Mouse (Mus musculus): ENCODE data around the gene Adat3.
A peak's percentile ranks its signal among the peaks of the same experiment; 100 is the strongest.
"Not testable (repeated sequence)": the region's sequence is repeated elsewhere in the genome, so short reads cannot be mapped to it uniquely, and the experiment has no call there.

Adat3 gene

DNA sequence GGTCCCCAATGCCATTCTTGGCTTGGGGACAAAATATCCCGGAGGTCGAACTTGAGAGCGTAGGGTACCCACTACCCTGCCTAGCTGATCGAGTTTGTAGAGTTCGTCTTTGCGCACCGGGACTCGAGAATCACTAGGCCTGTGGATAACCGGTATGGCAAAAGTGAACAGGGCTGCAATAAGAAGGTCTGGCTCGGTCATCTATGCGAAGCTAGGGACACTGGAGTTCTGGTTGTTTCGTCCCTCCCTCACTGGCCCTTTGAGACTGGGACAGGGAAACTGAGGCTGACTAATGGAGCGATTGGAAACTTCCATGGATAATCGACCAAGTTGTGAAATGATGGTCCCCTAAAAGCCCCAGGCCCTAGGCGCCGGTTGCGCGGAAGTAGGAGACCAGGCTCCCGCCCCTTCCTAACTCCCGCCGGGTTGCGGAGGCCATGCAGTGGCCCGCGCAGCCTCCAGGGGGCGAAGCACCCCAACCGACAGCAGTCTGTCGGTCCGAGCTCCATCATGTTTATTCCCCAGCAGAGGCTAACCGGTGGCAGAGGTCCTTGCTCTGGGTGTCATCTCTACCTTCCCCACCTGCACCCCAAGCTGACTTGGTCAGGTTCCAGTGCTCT lies 24.4 kb upstream of the Adat3 start:
- no peak for DNase-seq (ENCODE audit: low spot score in 2 of 2)

DNA sequence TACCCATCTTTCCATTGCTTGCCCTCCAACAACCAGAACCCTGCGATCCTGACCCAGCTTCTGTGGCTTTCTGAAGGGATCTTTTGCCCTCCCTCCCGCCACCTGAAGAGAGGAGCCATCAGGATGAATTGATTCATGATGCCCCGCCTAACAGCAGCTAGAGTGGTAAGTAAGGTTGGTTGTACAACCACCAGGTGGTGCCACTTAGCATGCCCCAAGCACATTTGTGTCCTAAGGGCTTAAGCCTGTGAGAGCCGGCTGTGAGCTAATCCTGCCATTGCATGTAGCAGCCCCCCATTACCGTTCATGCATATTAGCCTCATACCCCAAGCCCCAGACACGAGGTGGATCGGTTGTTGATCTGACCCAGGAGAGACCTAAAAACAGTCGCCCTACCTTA lies 23.8 kb upstream of the Adat3 start:
- no peak for DNase-seq (ENCODE audit: low spot score in 2 of 2)

- DNase-seq (ENCODE audit: low spot score in 2 of 2), result no peak
Observed at GRCm38 (mm10) chr10:80583047-80583446, 19.6 kb upstream of the Adat3 start.

GRCm38 (mm10) chr10:80584045-80584488 lies 18.6 kb upstream of the Adat3 start:
- no peak for DNase-seq (ENCODE audit: low spot score in 2 of 2)

DNA sequence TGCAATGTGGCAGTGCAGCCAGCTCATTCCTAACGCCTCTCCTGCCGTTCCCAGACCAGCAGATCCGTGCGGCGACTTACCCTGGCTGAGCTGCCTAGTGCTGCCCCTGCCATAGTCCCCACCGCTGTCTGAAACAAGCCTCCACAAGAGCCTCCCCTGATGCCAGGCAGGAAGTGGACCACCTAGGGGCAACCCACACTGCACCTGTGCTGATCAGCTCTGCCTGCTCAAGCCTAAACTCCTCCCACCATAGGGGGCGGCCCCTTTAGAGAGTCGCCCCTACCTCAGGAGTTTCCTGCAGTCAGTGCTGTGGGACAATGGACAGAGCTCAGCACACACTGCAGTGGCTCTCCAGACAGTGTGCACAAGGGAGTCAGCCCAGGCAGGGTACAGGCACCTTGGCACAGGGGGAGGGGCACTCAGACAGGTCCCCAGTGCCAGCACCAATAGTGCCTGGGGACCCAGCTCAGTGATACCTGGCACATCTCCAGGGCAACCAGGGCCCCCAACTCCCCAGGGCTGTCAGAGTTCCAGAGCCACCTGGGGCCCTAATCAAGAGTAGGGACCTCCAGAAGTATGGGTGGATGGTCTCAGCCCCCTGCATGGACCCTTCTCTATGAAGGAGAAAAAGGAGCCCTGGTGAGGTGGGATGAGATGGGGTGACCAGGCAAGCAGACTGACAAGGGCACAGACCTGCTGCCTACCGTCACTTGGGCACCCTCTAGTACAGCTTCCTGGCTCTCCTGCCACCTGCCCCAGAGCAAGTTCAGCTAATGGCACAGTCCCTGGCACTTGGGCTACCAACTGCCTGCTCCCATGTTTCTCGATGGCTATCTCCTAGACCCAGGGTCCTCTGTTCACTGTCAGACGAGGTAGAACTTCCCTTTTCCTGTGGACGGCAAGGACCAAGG lies 17.8 kb upstream of the Adat3 start:
- DNase-seq (ENCODE audit: low spot score in 2 of 2), result no peak

- DNase-seq (ENCODE audit: low spot score in 2 of 2), result no peak
Observed at GRCm38 (mm10) chr10:80585581-80585980, 17.1 kb upstream of the Adat3 start.

DNA sequence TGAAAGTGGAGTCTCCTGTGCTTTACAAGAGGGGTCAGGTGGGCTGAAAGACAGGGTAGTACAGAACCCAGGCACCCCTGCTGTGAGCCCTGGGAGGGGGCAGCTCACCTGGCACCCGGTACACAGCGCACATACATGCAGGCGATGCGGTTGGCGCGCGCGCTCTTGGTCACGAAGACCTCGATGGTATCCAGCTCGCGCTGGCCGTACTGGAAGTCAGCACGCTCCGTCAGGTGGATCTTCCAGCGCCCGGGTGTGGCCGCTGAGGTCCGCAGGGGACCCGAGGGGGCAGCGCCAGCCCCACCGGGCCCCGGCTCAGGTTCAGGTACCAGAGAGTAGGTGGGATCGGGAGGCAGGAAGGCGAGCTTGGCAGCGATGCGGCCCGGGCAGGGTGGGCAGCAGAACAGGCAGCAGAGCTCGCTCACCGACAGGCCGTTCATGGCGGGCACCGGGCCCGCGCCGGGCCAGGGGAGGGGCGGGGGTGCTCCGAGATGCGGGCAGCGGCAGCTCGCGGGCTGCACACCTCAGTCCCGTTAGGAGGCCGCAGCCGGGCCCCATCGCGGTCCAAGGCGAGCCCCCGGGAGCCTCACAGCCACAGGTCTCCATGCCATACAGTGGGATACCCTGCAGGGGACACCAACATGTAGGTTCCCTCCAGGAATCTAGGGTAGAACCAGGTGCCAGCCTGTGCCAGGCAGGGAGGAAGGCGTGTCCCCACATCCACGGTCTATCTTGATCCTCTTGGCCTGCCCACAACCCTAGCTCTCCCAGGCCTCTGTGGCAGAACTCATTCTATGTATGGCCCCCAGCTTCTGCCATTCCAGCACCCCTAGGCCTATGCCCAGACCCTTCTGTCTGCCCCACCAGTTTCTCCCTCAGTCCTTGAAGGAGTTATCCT lies 16.0 kb upstream of the Adat3 start:
- no peak for DNase-seq (ENCODE audit: low spot score in 2 of 2)

- no peak for DNase-seq (ENCODE audit: low spot score in 2 of 2)
Observed at GRCm38 (mm10) chr10:80587305-80587657, 15.4 kb upstream of the Adat3 start.

- no peak for DNase-seq (ENCODE audit: low spot score in 2 of 2)
Observed at GRCm38 (mm10) chr10:80589127-80589878, 13.4 kb upstream of the Adat3 start.

DNA sequence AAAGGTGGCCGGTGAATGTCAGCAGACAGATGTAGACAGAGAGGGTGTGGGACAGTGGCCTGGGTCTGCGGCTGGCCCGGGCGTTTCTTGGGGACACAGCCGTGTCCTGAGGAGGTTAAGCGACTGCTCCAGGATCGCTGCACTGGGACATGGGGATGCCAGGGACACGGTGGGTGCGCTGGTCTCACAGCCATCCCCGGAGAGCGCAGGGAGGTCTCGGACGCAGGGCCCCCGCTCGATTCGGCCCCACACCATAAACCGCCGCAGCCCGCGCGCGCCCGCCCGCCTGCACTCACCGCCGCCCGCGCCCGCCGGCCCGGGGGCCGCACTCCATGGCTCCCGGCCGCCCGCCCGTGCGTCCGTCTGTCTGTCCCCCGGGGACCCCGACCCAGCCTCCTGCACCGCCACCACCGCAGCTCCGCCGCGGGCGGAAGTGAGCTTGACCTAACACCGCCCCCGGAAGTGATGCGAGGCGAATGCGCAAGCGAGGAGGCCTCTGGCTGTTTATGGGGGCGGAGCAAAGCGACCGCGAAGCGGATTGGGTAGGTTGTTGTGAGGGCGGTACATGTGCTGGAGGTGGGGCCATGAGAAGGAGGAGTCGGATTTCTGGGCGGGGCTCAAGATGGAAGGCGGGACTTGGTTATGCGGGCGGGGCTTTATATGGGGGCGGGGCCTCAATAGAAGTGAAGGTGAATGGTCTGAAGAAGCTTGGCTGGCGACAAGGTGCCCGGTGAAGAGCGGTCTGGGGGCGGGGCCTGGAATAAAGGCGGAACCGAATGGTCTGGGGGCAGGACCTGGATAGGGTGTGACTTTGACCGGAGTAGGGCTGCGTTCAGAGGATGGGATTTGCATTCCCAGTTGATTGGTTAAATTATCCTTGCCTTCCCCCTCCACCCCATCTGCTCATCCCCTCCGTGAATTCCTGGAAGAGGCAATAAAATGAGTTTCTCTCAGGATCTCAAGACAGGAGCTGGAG lies 12.5 kb upstream of the Adat3 start, which contains the start of gene Abhd17a:
Abhd17a (minus strand) TSS at position 463 of the 976 bp plus-strand sequence.
- peak; percentile 88 to 93 for DNase-seq (ENCODE audit: low spot score in 2 of 2)

GRCm38 (mm10) chr10:80596318-80596717 lies 6.4 kb upstream of the Adat3 start:
- DNase-seq (ENCODE audit: low spot score in 2 of 2), result no peak

DNA sequence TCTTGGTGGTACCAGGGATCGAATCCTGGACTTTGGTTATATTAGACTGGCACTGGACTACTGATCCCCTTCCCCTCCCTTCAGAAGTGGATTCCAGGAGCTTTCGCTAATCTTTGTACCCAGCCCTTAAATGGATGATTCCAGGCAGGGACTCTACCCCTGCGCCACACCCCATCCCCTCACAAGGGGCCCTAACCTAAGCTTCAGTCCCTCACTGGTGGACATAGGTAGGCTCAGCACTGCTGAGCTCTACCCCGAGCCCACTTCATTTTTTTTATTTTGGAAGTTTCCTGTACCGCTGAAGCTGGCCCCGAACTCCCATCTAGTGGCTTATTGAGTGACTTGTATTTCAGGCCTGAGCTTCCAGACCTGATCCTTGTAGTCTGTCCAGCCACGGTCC lies 684 bp downstream of the Adat3 start:
- DNase-seq (ENCODE audit: low spot score in 2 of 2), result no peak

GRCm38 (mm10) chr10:80604001-80604509 lies 1.4 kb downstream of the Adat3 start:
- no peak for DNase-seq (ENCODE audit: low spot score in 2 of 2)

DNA sequence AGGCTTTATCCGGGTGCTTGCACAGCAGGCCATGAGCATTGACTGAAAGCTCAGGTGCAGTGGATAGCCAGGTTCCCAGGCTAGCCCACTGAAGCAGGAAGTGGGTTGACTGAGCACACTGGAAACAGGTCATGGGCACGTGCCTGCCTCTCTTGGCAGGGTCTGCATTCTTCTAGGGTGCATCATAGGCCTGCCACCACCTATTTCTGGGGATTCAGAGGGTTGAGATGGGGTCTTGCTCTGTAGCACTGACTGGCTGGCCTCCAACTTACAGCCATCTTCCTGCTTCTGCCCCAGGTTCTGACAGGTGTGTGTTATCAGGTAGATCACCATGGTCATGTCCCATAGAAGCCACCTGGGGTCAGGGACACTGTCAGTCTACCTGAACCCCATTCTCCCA lies 2.3 kb downstream of the Adat3 start:
- DNase-seq (ENCODE audit: low spot score in 2 of 2), result no peak

DNA sequence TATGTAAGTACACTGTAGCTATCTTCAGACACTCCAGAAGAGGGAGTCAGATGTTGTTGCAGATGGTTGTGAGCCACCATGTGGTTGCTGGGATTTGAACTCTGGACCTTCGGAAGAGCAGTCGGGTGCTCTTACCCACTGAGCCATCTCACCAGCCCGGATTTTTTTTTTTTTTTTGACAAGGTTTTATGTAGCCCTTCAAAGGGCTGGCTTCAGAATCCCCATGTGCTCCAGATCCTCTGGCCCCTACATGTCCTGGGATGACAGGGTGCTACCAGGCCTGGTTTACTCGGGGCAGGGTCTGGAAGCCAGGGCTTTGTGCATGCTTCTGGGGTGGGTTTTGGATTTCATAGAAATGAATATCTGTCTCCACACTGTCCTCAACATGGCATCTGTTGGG lies 3.0 kb downstream of the Adat3 start, which contains the start of gene Gm49322:
Gm49322 (plus strand) TSS at position 301 of the 400 bp plus-strand sequence.
- not testable (repeated sequence) for DNase-seq (ENCODE audit: low spot score in 2 of 2)

DNA sequence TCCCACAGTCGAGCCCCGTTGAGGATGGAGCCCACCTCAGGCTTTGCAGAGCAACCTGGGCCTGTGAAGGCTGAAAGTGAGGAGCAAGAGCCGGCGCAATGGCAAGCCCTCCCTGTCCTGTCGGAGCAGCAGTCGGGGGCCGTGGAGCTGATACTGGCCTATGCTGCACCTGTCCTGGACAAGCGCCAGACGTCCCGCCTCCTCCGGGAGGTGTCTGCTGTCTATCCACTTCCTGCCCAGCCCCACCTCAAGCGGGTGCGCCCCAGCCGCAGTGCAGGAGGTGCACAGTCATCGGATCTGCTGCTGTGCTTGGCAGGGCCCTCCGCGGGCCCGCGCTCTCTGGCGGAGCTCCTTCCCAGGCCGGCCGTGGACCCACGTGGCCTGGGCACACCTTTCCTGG lies 3.6 kb downstream of the Adat3 start:
- no peak for DNase-seq (ENCODE audit: low spot score in 2 of 2)

GRCm38 (mm10) chr10:80606737-80607350 lies 4.2 kb downstream of the Adat3 start:
- DNase-seq (ENCODE audit: low spot score in 2 of 2), result no peak

- no peak for DNase-seq (ENCODE audit: low spot score in 2 of 2)
Observed at GRCm38 (mm10) chr10:80608435-80608834, 5.8 kb downstream of the Adat3 start.

GRCm38 (mm10) chr10:80609269-80609924 lies 6.7 kb downstream of the Adat3 start:
- no peak for DNase-seq (ENCODE audit: low spot score in 2 of 2)

Data from right cerebral cortex, postnatal 36 days (tissue).